Comparison of ENCODE assay signal across 8 mouse cellular contexts in the genomic region with DNA sequence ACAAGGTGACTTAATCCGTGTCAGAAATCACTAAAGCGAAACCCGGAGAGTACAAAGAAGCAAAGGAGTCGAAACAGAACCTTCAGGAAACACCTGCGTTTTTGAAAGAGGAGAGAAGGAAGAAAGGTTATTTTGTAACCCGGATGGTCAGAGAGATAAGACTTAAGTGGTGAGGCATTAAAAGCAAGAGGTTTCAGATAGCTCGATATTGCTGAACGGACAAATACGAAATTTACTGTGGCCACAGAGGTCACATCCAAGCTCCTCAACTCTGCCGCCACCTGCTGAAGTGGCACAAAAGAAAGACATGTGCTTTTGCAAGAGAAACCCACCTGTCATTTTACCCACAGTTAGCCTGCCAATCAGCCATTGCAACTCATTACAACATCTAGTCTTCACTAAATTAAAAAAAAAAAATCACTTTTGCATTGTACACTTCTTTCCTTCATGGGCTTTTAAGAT. TPM values are rescaled to one million over a fixed set of nuclear protein-coding genes. Genes with fewer than 3 reads are reported as not detected.
DNase-seq lines count a peak whose midpoint lies in the region; ATAC-seq lines count a peak whose summit lies in the region.

No protein-coding gene starts in this region.

- peak; percentile 6 for DNase-seq in embryo, embryonic 9.5 days (ENCODE audit: extremely low spot score)
- DNase-seq in embryo, embryonic 11 days, result no peak
- peak; percentile 21 for DNase-seq in ES-CJ7 (ENCODE audit: low read depth, low spot score)
- DNase-seq in forebrain, embryonic 14.5 days (ENCODE audit: low spot score), result no peak
- DNase-seq in left cerebral cortex, postnatal 4 days, result no peak
- DNase-seq in left cerebral cortex, adult 18-20 months (ENCODE audit: low spot score in 2 of 2), result no peak

- intact Hi-C loops in left cerebral cortex, postnatal 4 days (cut with DNase I), result no loop called here

- ATAC-seq in forebrain, embryonic 14.5 days, result no peak
- no peak for ATAC-seq in kidney, embryonic 16.5 days (ENCODE audit: low FRiP score, low TSS enrichment)
- ATAC-seq in midbrain, embryonic 13.5 days, result no peak

- no peak overlapping the region for H3K27ac ChIP-seq in forebrain, embryonic 14.5 days (ENCODE audit: low read depth, low read length)
- no peak overlapping the region for H3K27ac ChIP-seq in kidney, embryonic 16.5 days (ENCODE audit: low read length)
- H3K27ac ChIP-seq in midbrain, embryonic 13.5 days, result no peak overlapping the region

- WGBS in forebrain, embryonic 14.5 days, result 84% methylated on average over 10 of the region's 10 CpGs
- 42% methylated on average over 10 of the region's 10 CpGs for WGBS in kidney, embryonic 16.5 days
- whole genome bisulfite sequencing in midbrain, embryonic 13.5 days, result 74% methylated on average over 10 of the region's 10 CpGs

- no peaks in the 10 kb centered on the region for H3K9me3 ChIP-seq in forebrain, embryonic 14.5 days (replicated peaks; ENCODE audit: control insufficient read depth, low read length)
- H3K9me3 ChIP-seq in kidney, embryonic 16.5 days (ENCODE audit: low read length), result no peaks in the 10 kb centered on the region
- no peaks in the 10 kb centered on the region for H3K9me3 ChIP-seq in midbrain, embryonic 13.5 days

- H3K4me2 ChIP-seq in forebrain, embryonic 14.5 days (ENCODE audit: low read length), result peak overlapping the region; percentile 58; the same call in 1 of the 2 replicates
- H3K4me2 ChIP-seq in kidney, embryonic 16.5 days (replicated peaks; ENCODE audit: low read depth, low read length), result peak overlapping the region; percentile 56
- H3K4me2 ChIP-seq in midbrain, embryonic 13.5 days (replicated peaks), result peak overlapping the region; percentile 54

- peaks cover 7% of the 10 kb centered on the region for H3K4me1 ChIP-seq in forebrain, embryonic 14.5 days (ENCODE audit: control insufficient read depth, insufficient read depth, low read length)
- peaks cover 26% of the 10 kb centered on the region; the same call in 1 of the 2 replicates for H3K4me1 ChIP-seq in kidney, embryonic 16.5 days (ENCODE audit: insufficient read depth, low read length)
- H3K4me1 ChIP-seq in midbrain, embryonic 13.5 days (replicated peaks), result peaks cover 18% of the 10 kb centered on the region

- no peak overlapping the region for H3K9ac ChIP-seq in forebrain, embryonic 14.5 days (ENCODE audit: low read length)
- H3K9ac ChIP-seq in kidney, embryonic 16.5 days (replicated peaks; ENCODE audit: low read length), result peak overlapping the region; percentile 67
- no peak overlapping the region for H3K9ac ChIP-seq in midbrain, embryonic 13.5 days (replicated peaks)

- peak overlapping the region; percentile 88 for H3K4me3 ChIP-seq in forebrain, embryonic 14.5 days (ENCODE audit: low read depth, low read length)
- H3K4me3 ChIP-seq in kidney, embryonic 16.5 days (ENCODE audit: low read length), result peak overlapping the region; percentile 95
- H3K4me3 ChIP-seq in midbrain, embryonic 13.5 days (replicated peaks), result peak overlapping the region; percentile 94

- H3K27me3 ChIP-seq in forebrain, embryonic 14.5 days (replicated peaks; ENCODE audit: control insufficient read depth, insufficient read depth, low read length), result no peaks in the 10 kb centered on the region
- no peaks in the 10 kb centered on the region for H3K27me3 ChIP-seq in kidney, embryonic 16.5 days (ENCODE audit: insufficient read depth, low read length)
- H3K27me3 ChIP-seq in midbrain, embryonic 13.5 days, result no peaks in the 10 kb centered on the region

- no peaks in the 10 kb centered on the region for H3K36me3 ChIP-seq in forebrain, embryonic 14.5 days (ENCODE audit: control insufficient read depth, insufficient read depth, low read length)
- H3K36me3 ChIP-seq in kidney, embryonic 16.5 days (ENCODE audit: insufficient read depth, low read length), result no peaks in the 10 kb centered on the region
- no peaks in the 10 kb centered on the region for H3K36me3 ChIP-seq in midbrain, embryonic 13.5 days

RNA-seq across cellular contexts. Expression of a gene that starts 1.1 kb away (rescaled TPM):
- polyA plus RNA-seq in forebrain, embryonic 14.5 days (2014; fragmentation: Nextera tagmentation; extraction: Ambion mirVana), result 16.3 and 22.0 TPM in 2 replicates
- polyA plus RNA-seq in kidney, embryonic 16.5 days (2015; fragmentation: Nextera tagmentation; extraction: Ambion mirVana), result 16.6 and 17.0 TPM in 2 replicates
- 18.2 and 19.1 TPM in 2 replicates for polyA plus RNA-seq in midbrain, embryonic 13.5 days (2015; fragmentation: Nextera tagmentation; extraction: Ambion mirVana)
- total RNA-seq in left cerebral cortex, postnatal 4 days (2021), result 10 to 100 TPM; 47.1 to 47.5 TPM
- 10 to 100 TPM; 36.3 to 40.9 TPM for total RNA-seq in left cerebral cortex, adult 18-20 months (2021)

Comparison
In these comparisons a context has a peak if more than half of its experiments do, and no peak if none do; other contexts are left out.
1. DNase-seq: peak in embryo, embryonic 9.5 days (single experiment) and ES-CJ7 (single experiment); none in embryo, embryonic 11 days (single experiment), forebrain, embryonic 14.5 days (single experiment), left cerebral cortex, postnatal 4 days (single experiment) and left cerebral cortex, adult 18-20 months (0 of 2).
2. Peak in every context shown above with its lines, with median percentiles within 50 percentile points of each other: H3K4me2 ChIP-seq and H3K4me3 ChIP-seq.